Mouse (Mus musculus): Measurements from ENCODE around the gene Thoc5. TPM values are rescaled to one million over a fixed set of nuclear protein-coding genes. Genes with fewer than 3 reads are reported as not detected.

The Thoc5 gene
- polyA plus RNA-seq (2015; fragmentation: Nextera tagmentation; extraction: Ambion mirVana): 43.4 and 46.5 TPM in 2 replicates

DNA sequence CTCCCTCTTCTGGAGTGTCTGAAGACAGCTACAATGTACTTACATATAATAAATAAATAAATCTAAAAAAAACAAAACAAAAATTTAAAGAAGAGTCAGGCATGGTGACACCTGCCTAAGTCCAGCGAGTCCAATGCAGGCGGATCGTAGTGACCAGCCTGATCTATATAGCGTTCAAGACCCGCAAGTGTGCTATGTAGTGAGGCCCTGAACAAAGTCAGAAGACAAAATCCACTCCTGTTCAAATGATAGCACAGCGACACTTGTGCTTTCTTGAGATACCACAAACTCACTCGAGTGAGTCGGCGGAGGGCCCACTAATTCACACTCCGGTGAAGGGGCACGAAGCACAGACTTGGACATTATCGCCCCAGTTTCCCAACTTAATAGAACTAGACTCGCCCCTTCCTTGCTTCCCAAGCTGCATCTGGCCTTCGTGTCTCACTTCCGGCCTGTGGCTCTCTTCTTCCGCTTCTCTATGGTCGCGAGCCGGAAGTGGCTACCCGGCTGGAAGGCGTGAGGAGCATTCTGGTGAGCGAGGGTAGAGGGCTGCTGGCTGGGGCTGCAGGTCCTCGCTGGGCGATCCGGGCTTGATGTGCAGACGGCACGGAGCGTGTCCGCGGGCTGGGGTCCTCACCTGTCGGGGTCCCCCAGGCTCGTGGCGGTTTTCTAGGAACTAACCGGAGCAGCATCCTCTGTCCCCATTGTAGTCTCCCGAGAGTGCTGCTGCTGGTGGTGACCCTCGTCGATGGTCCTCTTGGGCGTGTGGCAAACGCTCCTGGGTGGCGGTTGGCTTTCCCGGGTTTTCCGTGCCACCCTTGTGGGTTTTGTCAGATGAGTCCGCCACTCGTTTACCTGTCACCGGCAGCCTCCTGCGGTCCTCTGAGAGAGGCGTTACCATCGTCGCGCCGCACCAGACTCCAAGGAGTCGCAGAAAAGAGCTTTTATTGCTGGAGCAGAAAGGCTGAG is at the start of gene Thoc5:
Thoc5 (plus strand) TSS at position 473 of the 969 bp plus-strand sequence.
- peaks cover 44% of the 10 kb centered on the region for H3K36me3 ChIP-seq
- peak; percentile 95 for ATAC-seq (ENCODE audit: low FRiP score)
- H3K27me3 ChIP-seq (replicated peaks): no peaks in the 10 kb centered on the region
- peak within 1 kb of the TSS; percentile 86 for H3K9ac ChIP-seq (replicated peaks)
- H3K4me3 ChIP-seq (replicated peaks): peak within 1 kb of the TSS; percentile 86
- H3K9me3 ChIP-seq (replicated peaks): no peaks in the 10 kb centered on the region
- peaks cover 16% of the 10 kb centered on the region for H3K4me1 ChIP-seq
- WGBS: 3% methylated on average over 52 of the region's 52 CpGs
- H3K27ac ChIP-seq (replicated peaks): peak within 1 kb of the TSS; percentile 88
- peak within 1 kb of the TSS; percentile 87 for H3K4me2 ChIP-seq

DNA sequence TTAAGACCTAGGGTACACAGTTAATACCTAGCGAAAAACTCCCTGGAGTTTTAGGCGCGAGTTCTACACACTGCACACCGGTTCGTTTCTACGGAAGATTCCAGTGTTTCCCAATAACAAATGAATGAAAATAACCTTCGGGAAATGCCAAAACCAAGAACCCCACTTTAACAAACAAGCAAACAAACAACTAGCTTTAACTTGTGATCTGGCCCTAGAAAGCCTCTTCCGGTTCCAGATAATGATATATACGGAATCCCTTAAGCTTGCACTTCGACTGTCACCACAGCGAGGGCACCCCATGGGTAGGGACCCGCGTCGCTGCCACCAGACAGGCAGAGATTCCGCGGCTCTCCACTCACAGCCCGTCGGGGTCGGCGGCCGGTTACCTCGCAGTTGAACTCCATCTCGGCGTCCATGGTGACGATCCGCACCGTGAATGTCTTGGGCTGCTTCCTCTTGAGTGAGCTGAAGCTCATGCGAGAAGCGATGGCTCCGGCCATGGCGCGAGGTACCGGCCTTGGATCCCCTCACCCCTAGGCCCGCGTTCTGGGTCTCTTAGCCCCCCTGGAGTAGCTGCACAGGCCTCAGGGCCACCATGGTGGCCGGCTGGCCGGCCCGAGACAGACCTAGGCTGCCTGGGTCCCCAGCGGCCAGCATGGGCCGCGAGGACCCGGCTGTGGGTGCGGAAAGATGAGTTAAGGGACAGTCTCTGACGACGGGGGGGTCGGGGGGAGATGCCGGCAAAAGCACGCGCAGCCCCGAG is 46.5 kb upstream of the Thoc5 start:
- no peaks in the 10 kb centered on the region for H3K36me3 ChIP-seq

DNA sequence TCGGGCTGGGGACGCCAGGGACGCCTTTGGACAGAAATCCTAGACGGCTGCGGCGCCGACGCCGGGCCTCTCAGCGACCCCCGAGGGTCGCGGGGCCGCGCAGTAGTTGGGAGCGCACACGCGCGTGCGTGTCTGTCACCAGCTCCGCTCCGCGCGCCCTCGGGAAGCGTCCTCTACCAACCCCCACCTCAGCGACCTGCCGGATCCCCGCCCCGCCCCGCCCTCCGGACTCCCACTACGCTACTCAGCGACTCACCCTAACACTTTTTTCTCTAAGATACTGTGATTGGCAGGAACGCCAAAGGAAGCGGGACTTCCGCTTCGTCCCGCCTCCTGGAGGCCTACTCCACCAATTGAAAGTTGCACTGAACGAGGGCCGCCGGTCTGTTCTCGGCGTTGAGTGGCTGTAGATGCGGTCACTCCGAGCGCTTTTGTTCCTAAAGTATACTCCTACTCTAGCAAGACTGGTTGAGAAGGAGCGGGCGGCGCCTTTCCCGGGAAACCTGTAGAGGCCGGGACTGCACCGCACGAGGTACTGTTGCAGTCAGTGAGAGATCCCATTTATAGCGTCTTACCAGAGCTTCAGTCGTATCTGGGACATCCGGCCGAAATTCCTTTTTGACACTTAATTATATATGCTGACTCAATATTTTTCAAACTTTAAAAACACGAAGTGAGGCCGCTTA is 45.7 kb upstream of the Thoc5 start, which contains the start of gene Nf2:
Nf2 (minus strand) TSS at position 279 of the 686 bp plus-strand sequence.
- 1% methylated on average over 50 of the region's 60 CpGs for WGBS

More for the DNA sequence above, 46.5 kb upstream of the Thoc5 start:
- ATAC-seq (ENCODE audit: low FRiP score): peak; percentile 70
- Histone ChIP-seq H3K27me3 (replicated peaks) (no peaks in the 10 kb centered on the region), H3K9me3 (replicated peaks) (no peaks in the 10 kb centered on the region), H3K4me3 (replicated peaks) (peak overlapping the region; percentile 67), H3K27ac (replicated peaks) (peak overlapping the region; percentile 86), H3K4me1 (peaks cover 25% of the 10 kb centered on the region), H3K9ac (replicated peaks) (peak overlapping the region; percentile 77), H3K4me2 (peak overlapping the region; percentile 66)
- under 1% methylated on average over 50 of the region's 50 CpGs for WGBS

DNA sequence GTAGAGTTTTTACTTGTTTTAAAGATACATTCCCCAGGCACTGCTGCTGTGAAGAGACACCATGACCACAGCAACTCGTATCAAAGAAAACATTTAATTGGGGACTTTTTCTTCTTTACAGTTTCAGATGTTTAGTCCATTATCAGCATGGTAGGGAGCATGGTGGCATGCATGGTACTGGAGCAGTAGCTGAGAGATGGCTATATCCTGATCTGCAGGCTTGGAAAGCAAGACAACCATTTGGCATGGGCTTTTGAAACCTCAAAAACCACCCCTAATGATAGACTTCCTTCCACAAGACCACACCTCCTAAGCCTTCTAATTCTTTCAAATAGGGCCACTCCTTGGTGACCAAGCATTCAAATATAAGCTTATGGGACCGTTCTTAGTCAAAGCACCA is 44.7 kb upstream of the Thoc5 start:
- 95% methylated on average over 2 of the region's 2 CpGs for WGBS
- 0 out of 2 replicates have a peak overlapping the region, but pooled peaks have one; percentile 62 for H3K4me2 ChIP-seq
- H3K27ac ChIP-seq (replicated peaks): no peak overlapping the region

More for the DNA sequence above, 45.7 kb upstream of the Thoc5 start, which contains the start of gene Nf2:
- H3K27ac ChIP-seq (replicated peaks): peak within 1 kb of the TSS; percentile 86
- H3K36me3 ChIP-seq: no peaks in the 10 kb centered on the region
- H3K9me3 ChIP-seq (replicated peaks): no peaks in the 10 kb centered on the region
- H3K27me3 ChIP-seq (replicated peaks): no peaks in the 10 kb centered on the region
- H3K4me3 ChIP-seq (replicated peaks): peak within 1 kb of the TSS; percentile 67
- H3K9ac ChIP-seq (replicated peaks): peak within 1 kb of the TSS; percentile 77
- H3K4me2 ChIP-seq: peak within 1 kb of the TSS; percentile 66
- ATAC-seq (ENCODE audit: low FRiP score): peak; percentile 98
- H3K4me1 ChIP-seq: peaks cover 25% of the 10 kb centered on the region

DNA sequence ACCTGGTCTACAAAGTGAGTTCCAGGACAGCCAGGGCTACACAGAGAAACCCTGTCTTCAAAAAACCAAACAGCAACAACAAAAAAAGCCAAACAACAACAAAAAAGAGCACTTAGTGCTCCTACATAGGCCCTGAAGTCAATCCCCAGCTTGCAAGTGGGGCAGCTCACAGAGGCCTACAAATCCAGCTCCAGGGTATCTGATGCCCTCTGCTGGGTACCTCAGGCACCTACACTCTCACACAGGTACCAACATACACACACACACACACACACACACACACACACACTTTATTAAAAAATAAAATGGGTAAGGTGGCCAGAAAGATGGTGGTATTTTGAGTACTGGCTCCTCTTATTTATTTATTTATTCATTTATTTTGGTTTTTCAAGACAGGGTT is 42.1 kb upstream of the Thoc5 start:
- no peak for ATAC-seq (ENCODE audit: low FRiP score)
- Histone ChIP-seq H3K4me3 (replicated peaks) (no peak overlapping the region), H3K9me3 (replicated peaks) (no peaks in the 10 kb centered on the region), H3K36me3 (no peaks in the 10 kb centered on the region), H3K27me3 (replicated peaks) (no peaks in the 10 kb centered on the region), H3K4me2 (no peak overlapping the region), H3K4me1 (peaks cover 5% of the 10 kb centered on the region), H3K27ac (replicated peaks) (no peak overlapping the region), H3K9ac (replicated peaks) (no peak overlapping the region)

More for the DNA sequence above, 44.7 kb upstream of the Thoc5 start:
- no peaks in the 10 kb centered on the region for H3K9me3 ChIP-seq (replicated peaks)
- H3K9ac ChIP-seq (replicated peaks): no peak overlapping the region
- ATAC-seq (ENCODE audit: low FRiP score): no peak
- H3K4me1 ChIP-seq: peaks cover 25% of the 10 kb centered on the region
- no peaks in the 10 kb centered on the region for H3K27me3 ChIP-seq (replicated peaks)
- H3K36me3 ChIP-seq: no peaks in the 10 kb centered on the region
- H3K4me3 ChIP-seq (replicated peaks): no peak overlapping the region

DNA sequence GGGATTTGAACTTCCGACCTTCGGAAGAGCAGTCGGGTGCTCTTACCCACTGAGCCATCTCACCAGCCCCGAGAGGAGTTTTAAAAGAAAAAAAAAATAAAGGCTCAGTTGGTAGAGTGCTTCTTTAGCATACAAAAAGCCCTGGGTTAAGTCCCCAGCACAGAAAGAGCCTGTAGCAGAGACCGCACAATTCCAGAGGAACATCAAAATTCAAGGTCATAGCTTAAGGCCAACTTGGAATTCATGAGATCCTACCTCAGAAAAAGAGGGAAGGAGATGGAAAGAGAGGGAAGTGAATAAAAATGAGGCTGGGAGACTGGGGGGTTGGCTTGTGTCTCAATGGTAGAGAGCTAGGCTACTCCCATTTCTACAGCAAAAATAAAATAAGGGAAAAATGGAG is 40.9 kb upstream of the Thoc5 start:
- H3K9ac ChIP-seq (replicated peaks): no peak overlapping the region
- H3K36me3 ChIP-seq: no peaks in the 10 kb centered on the region
- H3K27me3 ChIP-seq (replicated peaks): no peaks in the 10 kb centered on the region
- no peak overlapping the region for H3K4me2 ChIP-seq
- no peak overlapping the region for H3K4me3 ChIP-seq (replicated peaks)
- no peaks in the 10 kb centered on the region for H3K9me3 ChIP-seq (replicated peaks)
- 94% methylated on average over 5 of the region's 5 CpGs for WGBS
- ATAC-seq (ENCODE audit: low FRiP score): no peak
- no peak overlapping the region for H3K27ac ChIP-seq (replicated peaks)
- no peaks in the 10 kb centered on the region for H3K4me1 ChIP-seq

DNA sequence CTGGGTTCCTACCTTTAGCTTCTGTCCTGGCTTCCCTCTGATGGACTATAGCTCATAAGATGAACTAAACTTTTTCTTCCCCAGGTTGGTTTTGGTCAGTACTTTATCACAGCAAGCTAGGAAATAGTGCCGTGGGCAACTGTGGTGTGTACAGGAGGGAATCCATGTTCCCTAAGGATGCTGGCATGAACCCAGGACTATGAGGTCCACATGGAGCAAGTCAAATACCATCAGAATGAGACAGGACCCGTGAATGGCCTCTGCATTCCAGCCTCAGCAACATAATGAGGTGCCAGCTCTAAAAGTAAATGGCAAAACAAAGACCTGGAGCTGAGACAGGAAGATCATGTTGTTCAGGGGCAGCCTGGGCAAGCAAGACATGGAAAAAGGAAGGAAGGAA is 36.7 kb upstream of the Thoc5 start:
- Histone ChIP-seq H3K4me1 (no peaks in the 10 kb centered on the region), H3K36me3 (no peaks in the 10 kb centered on the region), H3K9me3 (replicated peaks) (no peaks in the 10 kb centered on the region), H3K27me3 (replicated peaks) (no peaks in the 10 kb centered on the region), H3K4me2 (no peak overlapping the region), H3K9ac (replicated peaks) (no peak overlapping the region), H3K4me3 (replicated peaks) (no peak overlapping the region), H3K27ac (replicated peaks) (no peak overlapping the region)
- no peak for ATAC-seq (ENCODE audit: low FRiP score)
- 57% methylated on average over 2 of the region's 2 CpGs for WGBS

DNA sequence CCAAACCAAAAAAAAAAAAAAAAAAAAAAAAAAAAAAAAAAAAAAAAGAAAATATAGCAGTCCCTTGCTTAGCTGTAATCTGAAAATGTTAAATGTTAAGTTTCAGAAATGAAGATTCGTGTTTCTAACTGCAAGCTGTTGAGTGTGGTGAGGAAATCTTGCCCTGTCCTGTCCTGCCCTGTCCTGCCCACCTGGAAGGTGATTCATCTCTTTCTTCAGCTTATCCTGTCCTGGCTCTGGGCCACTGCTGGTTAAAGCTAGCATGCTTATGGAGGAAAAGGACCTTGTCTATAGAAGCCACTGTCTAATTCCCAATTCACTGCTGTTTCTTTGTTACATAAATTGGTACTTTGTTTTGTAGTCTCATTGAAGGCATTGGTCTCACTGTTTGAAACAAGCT is 34.1 kb upstream of the Thoc5 start:
- no peaks in the 10 kb centered on the region for H3K9me3 ChIP-seq (replicated peaks)
- H3K9ac ChIP-seq (replicated peaks): no peak overlapping the region
- no peaks in the 10 kb centered on the region for H3K36me3 ChIP-seq
- no peak overlapping the region for H3K4me3 ChIP-seq (replicated peaks)
- 77% methylated on average over 1 of the region's 1 CpGs for WGBS
- H3K4me2 ChIP-seq: no peak overlapping the region
- no peaks in the 10 kb centered on the region for H3K4me1 ChIP-seq
- no peak overlapping the region for H3K27ac ChIP-seq (replicated peaks)
- no peak for ATAC-seq (ENCODE audit: low FRiP score)
- H3K27me3 ChIP-seq (replicated peaks): no peaks in the 10 kb centered on the region

DNA sequence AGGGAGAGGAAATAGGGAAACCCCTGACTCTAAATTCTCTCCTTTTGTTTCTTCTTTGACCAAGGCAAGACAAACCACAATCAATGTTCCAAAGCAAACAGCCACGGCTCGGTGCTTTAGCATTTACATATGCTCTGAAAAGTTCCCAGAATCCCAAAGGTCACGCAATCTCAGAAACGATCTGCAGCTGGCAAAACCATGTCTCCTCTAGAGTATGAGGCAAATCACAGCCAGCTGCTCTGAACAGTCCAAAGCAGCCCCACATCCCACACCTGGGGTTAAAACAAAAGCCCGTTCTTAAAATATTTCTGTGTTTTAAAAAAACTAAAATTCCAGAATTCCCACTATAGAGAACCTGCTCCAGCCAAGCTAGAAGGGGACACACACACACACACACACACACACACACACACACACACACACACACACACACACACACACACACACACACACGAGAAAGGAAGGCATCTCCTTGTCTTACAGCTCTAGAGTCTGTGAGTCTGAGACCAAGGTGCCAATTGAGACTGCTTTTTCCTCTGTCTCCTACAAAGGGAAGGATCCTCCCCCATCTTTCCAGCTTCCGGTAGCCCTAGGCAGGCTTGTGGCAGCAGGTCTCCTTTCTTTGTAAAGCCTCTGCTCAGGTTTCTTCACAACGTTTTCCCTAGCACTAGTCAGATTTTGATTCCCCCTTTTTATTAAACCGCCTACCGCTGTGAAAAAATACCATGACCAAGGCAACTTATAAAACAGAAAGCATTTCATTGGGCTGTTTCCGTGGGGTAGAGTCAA is 33.1 kb upstream of the Thoc5 start:
- WGBS: 50% methylated on average over 11 of the region's 11 CpGs
- no peaks in the 10 kb centered on the region for H3K9me3 ChIP-seq (replicated peaks)

DNA sequence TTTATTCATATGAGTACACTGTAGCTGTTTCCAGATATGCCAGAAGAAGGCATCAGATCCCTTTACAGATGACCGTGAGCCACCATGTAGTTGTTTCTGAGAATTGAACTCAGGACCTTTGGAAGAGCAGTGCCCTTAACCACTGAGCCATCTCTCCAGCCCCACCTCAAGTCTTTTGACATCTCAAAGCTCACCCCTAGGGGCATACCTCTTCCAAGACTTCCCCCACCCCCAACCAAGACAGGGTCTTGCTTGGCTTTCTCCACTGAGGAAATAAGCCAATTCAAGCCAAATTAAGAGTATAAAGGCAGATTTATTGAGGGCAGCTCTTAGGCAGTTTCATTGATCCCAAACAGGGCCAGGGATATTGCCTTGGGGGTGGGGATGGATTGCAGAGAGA is 32.4 kb upstream of the Thoc5 start:
- WGBS: 91% methylated on average over 1 of the region's 1 CpGs
- H3K4me3 ChIP-seq (replicated peaks): no peak overlapping the region

More for the DNA sequence above, 33.1 kb upstream of the Thoc5 start:
- Histone ChIP-seq H3K27ac (replicated peaks) (no peak overlapping the region), H3K4me3 (replicated peaks) (no peak overlapping the region), H3K36me3 (no peaks in the 10 kb centered on the region), H3K9ac (replicated peaks) (no peak overlapping the region), H3K4me1 (no peaks in the 10 kb centered on the region), H3K27me3 (replicated peaks) (no peaks in the 10 kb centered on the region), H3K4me2 (no peak overlapping the region)
- ATAC-seq (ENCODE audit: low FRiP score): no peak

More for the DNA sequence above, 32.4 kb upstream of the Thoc5 start:
- no peak for ATAC-seq (ENCODE audit: low FRiP score)
- H3K9ac ChIP-seq (replicated peaks): no peak overlapping the region
- H3K9me3 ChIP-seq (replicated peaks): no peaks in the 10 kb centered on the region
- H3K4me2 ChIP-seq: no peak overlapping the region
- no peak overlapping the region for H3K27ac ChIP-seq (replicated peaks)
- H3K4me1 ChIP-seq: no peaks in the 10 kb centered on the region
- no peaks in the 10 kb centered on the region for H3K27me3 ChIP-seq (replicated peaks)
- no peaks in the 10 kb centered on the region for H3K36me3 ChIP-seq

Data from neural tube, embryonic 15.5 days (tissue).